Mouse (Mus musculus): ENCODE results near the gene Cmip. TPM values are rescaled to one million over a fixed set of nuclear protein-coding genes. Genes with fewer than 3 reads are reported as not detected.
"Not testable (repeated sequence)": the region's sequence is repeated elsewhere in the genome, so short reads cannot be mapped to it uniquely, and the experiment has no call there.

Gene Cmip
- polyA plus RNA-seq, 1 experiment from 2014 or later = 18.7 TPM

GRCm38 (mm10) chr8:117417830-117418229 is 161.0 kb downstream of the Cmip start:
- Histone ChIP-seq H3K9me3 (replicated peaks) (no peaks in the 10 kb centered on the region), H3K9ac (no peak overlapping the region), H3K4me3 (no peak overlapping the region), H3K4me1 (no peaks in the 10 kb centered on the region), H3K4me2 (no peak overlapping the region), H3K27me3 (replicated peaks) (no peaks in the 10 kb centered on the region), H3K27ac (no peak overlapping the region), H3K36me3 (peaks cover 58% of the 10 kb centered on the region)
- ATAC-seq = no peak
- WGBS (ENCODE audit: insufficient replicate concordance) = 81% methylated on average over 9 of the region's 9 CpGs

GRCm38 (mm10) chr8:117420841-117421534 is 164.1 kb downstream of the Cmip start:
- no peaks in the 10 kb centered on the region for H3K4me1 ChIP-seq
- H3K36me3 ChIP-seq = peaks cover 72% of the 10 kb centered on the region
- no peaks in the 10 kb centered on the region for H3K9me3 ChIP-seq (replicated peaks)
- ATAC-seq = no peak
- H3K9ac ChIP-seq = no peak overlapping the region
- H3K27me3 ChIP-seq (replicated peaks) = no peaks in the 10 kb centered on the region
- H3K4me3 ChIP-seq = no peak overlapping the region
- H3K27ac ChIP-seq = no peak overlapping the region
- no peak overlapping the region for H3K4me2 ChIP-seq
- WGBS (ENCODE audit: insufficient replicate concordance) = 83% methylated on average over 17 of the region's 17 CpGs

GRCm38 (mm10) chr8:117421838-117422237 is 165.0 kb downstream of the Cmip start:
- Histone ChIP-seq H3K4me3 (no peak overlapping the region), H3K4me1 (no peaks in the 10 kb centered on the region), H3K27ac (no peak overlapping the region), H3K36me3 (peaks cover 73% of the 10 kb centered on the region), H3K9ac (no peak overlapping the region), H3K9me3 (replicated peaks) (no peaks in the 10 kb centered on the region), H3K4me2 (no peak overlapping the region), H3K27me3 (replicated peaks) (no peaks in the 10 kb centered on the region)
- no peak for ATAC-seq
- 49% methylated on average over 5 of the region's 5 CpGs for WGBS (ENCODE audit: insufficient replicate concordance)

GRCm38 (mm10) chr8:117422343-117422742 is 165.5 kb downstream of the Cmip start:
- Histone ChIP-seq H3K27me3 (replicated peaks) (no peaks in the 10 kb centered on the region), H3K4me3 (no peak overlapping the region), H3K27ac (no peak overlapping the region), H3K4me1 (no peaks in the 10 kb centered on the region), H3K36me3 (peaks cover 74% of the 10 kb centered on the region), H3K9me3 (replicated peaks) (no peaks in the 10 kb centered on the region), H3K9ac (no peak overlapping the region), H3K4me2 (no peak overlapping the region)
- WGBS (ENCODE audit: insufficient replicate concordance) = 85% methylated on average over 6 of the region's 6 CpGs
- no peak for ATAC-seq

- H3K27me3 ChIP-seq (replicated peaks) = no peaks in the 10 kb centered on the region
- no peak overlapping the region for H3K9ac ChIP-seq
- 82% methylated on average over 4 of the region's 4 CpGs for WGBS (ENCODE audit: insufficient replicate concordance)
- peaks cover 73% of the 10 kb centered on the region for H3K36me3 ChIP-seq
- H3K4me3 ChIP-seq = no peak overlapping the region
- no peak for ATAC-seq
- H3K27ac ChIP-seq = no peak overlapping the region
- no peak overlapping the region for H3K4me2 ChIP-seq
- H3K9me3 ChIP-seq (replicated peaks) = no peaks in the 10 kb centered on the region
- no peaks in the 10 kb centered on the region for H3K4me1 ChIP-seq
Measured at GRCm38 (mm10) chr8:117423029-117423428, 166.2 kb downstream of the Cmip start.

GRCm38 (mm10) chr8:117427816-117428215 is 171.0 kb downstream of the Cmip start:
- not testable (repeated sequence) for H3K9ac ChIP-seq; H3K27me3 ChIP-seq (replicated peaks); H3K9me3 ChIP-seq (replicated peaks); ATAC-seq; H3K4me3 ChIP-seq; H3K27ac ChIP-seq; H3K4me2 ChIP-seq; H3K4me1 ChIP-seq
- WGBS (ENCODE audit: insufficient replicate concordance) = 97% methylated on average over 8 of the region's 8 CpGs
- H3K36me3 ChIP-seq = peaks cover 94% of the 10 kb centered on the region

GRCm38 (mm10) chr8:117428524-117429162 is 171.8 kb downstream of the Cmip start:
- no peaks in the 10 kb centered on the region for H3K27me3 ChIP-seq (replicated peaks)
- H3K4me2 ChIP-seq = no peak overlapping the region
- peaks cover 94% of the 10 kb centered on the region for H3K36me3 ChIP-seq
- H3K4me3 ChIP-seq = no peak overlapping the region
- no peaks in the 10 kb centered on the region for H3K9me3 ChIP-seq (replicated peaks)
- no peak overlapping the region for H3K9ac ChIP-seq
- no peak for ATAC-seq
- WGBS (ENCODE audit: insufficient replicate concordance) = 81% methylated on average over 21 of the region's 21 CpGs
- no peaks in the 10 kb centered on the region for H3K4me1 ChIP-seq
- H3K27ac ChIP-seq = no peak overlapping the region

GRCm38 (mm10) chr8:117430624-117431023 is 173.8 kb downstream of the Cmip start:
- no peak for ATAC-seq
- no peaks in the 10 kb centered on the region for H3K4me1 ChIP-seq
- H3K4me2 ChIP-seq = no peak overlapping the region
- H3K36me3 ChIP-seq = peaks cover 94% of the 10 kb centered on the region
- H3K27ac ChIP-seq = no peak overlapping the region
- no peak overlapping the region for H3K4me3 ChIP-seq
- H3K9me3 ChIP-seq (replicated peaks) = no peaks in the 10 kb centered on the region
- H3K27me3 ChIP-seq (replicated peaks) = no peaks in the 10 kb centered on the region
- H3K9ac ChIP-seq = no peak overlapping the region
- 81% methylated on average over 4 of the region's 4 CpGs for WGBS (ENCODE audit: insufficient replicate concordance)

- peaks cover 95% of the 10 kb centered on the region for H3K36me3 ChIP-seq
- 87% methylated on average over 3 of the region's 3 CpGs for WGBS (ENCODE audit: insufficient replicate concordance)
- H3K27ac ChIP-seq = no peak overlapping the region
Measured at GRCm38 (mm10) chr8:117431554-117431953, 174.7 kb downstream of the Cmip start.

GRCm38 (mm10) chr8:117432111-117432510 is 175.2 kb downstream of the Cmip start:
- H3K27ac ChIP-seq = no peak overlapping the region
- WGBS (ENCODE audit: insufficient replicate concordance) = 86% methylated on average over 8 of the region's 8 CpGs
- peaks cover 95% of the 10 kb centered on the region for H3K36me3 ChIP-seq

More at GRCm38 (mm10) chr8:117431554-117431953, 174.7 kb downstream of the Cmip start:
- Histone ChIP-seq H3K4me1 (no peaks in the 10 kb centered on the region), H3K4me2 (no peak overlapping the region), H3K4me3 (no peak overlapping the region), H3K9ac (no peak overlapping the region), H3K27me3 (replicated peaks) (no peaks in the 10 kb centered on the region), H3K9me3 (replicated peaks) (no peaks in the 10 kb centered on the region)
- no peak for ATAC-seq

GRCm38 (mm10) chr8:117433968-117434367 is 177.1 kb downstream of the Cmip start:
- Histone ChIP-seq H3K4me3 (no peak overlapping the region), H3K36me3 (peaks cover 97% of the 10 kb centered on the region), H3K4me1 (peaks cover 8% of the 10 kb centered on the region; the same call in 1 of the 2 replicates), H3K9ac (no peak overlapping the region), H3K27me3 (replicated peaks) (no peaks in the 10 kb centered on the region), H3K4me2 (no peak overlapping the region), H3K9me3 (replicated peaks) (no peaks in the 10 kb centered on the region), H3K27ac (no peak overlapping the region)
- ATAC-seq = no peak
- whole genome bisulfite sequencing (ENCODE audit: insufficient replicate concordance) = 78% methylated on average over 10 of the region's 10 CpGs

More at GRCm38 (mm10) chr8:117432111-117432510, 175.2 kb downstream of the Cmip start:
- H3K27me3 ChIP-seq (replicated peaks) = no peaks in the 10 kb centered on the region
- no peaks in the 10 kb centered on the region for H3K9me3 ChIP-seq (replicated peaks)
- H3K4me3 ChIP-seq = no peak overlapping the region
- H3K4me2 ChIP-seq = no peak overlapping the region
- no peak overlapping the region for H3K9ac ChIP-seq
- no peak for ATAC-seq
- H3K4me1 ChIP-seq = no peaks in the 10 kb centered on the region

- no peak overlapping the region for H3K4me3 ChIP-seq
- H3K4me2 ChIP-seq = no peak overlapping the region
- no peak overlapping the region for H3K9ac ChIP-seq
- WGBS (ENCODE audit: insufficient replicate concordance) = 93% methylated on average over 15 of the region's 15 CpGs
- no peak overlapping the region for H3K27ac ChIP-seq
- H3K36me3 ChIP-seq = peaks cover 84% of the 10 kb centered on the region
- H3K4me1 ChIP-seq = peaks cover 17% of the 10 kb centered on the region
- no peaks in the 10 kb centered on the region for H3K27me3 ChIP-seq (replicated peaks)
- no peaks in the 10 kb centered on the region for H3K9me3 ChIP-seq (replicated peaks)
- no peak for ATAC-seq
Measured at GRCm38 (mm10) chr8:117436786-117437185, 179.9 kb downstream of the Cmip start.
